Mouse (Mus musculus) spleen, adult 2 months (tissue): ENCODE results near the gene 1110032F04Rik. TPM values are rescaled to one million over a fixed set of nuclear protein-coding genes. Genes with fewer than 3 reads are reported as not detected.

ENCODE experiments used
- DNase-seq, 2 experiments: peaks; one replicate each; pipeline versions ENCODE4 v3.0.0 to v3.0.0-alpha.2; 2012 to 2021; ENCODE audit warnings: low spot score in 2 of 2, low read depth in 1 of 2
- H3K27ac ChIP-seq: fragments of 200-500 bp; 2 replicates; pipeline ENCODE4 v1.5.1; 2012; ENCODE audit warnings: low read length, inconsistent platforms; ENCODE audit not compliant: insufficient read depth
- H3K27me3 ChIP-seq: fragments of 200-500 bp; 2 replicates; pipeline ENCODE4 v1.6.1; 2012; ENCODE audit warnings: mild to moderate bottlenecking, moderate library complexity, low read length, inconsistent platforms; ENCODE audit not compliant: control insufficient read depth, insufficient read depth
- H3K36me3 ChIP-seq: fragments of 200-500 bp; 2 replicates; pipeline ENCODE4 v1.6.1; 2012; ENCODE audit warnings: mild to moderate bottlenecking, low read length, inconsistent platforms; ENCODE audit not compliant: control insufficient read depth, insufficient read depth
- H3K4me1 ChIP-seq: fragments of 200-500 bp; 2 replicates; pipeline ENCODE4 v1.6.1; 2011; ENCODE audit warnings: inconsistent platforms; ENCODE audit not compliant: control insufficient read depth, insufficient read depth, insufficient read length
- H3K4me3 ChIP-seq: fragments of 200-500 bp; 2 replicates; pipeline ENCODE4 v1.5.1; 2011; ENCODE audit warnings: mild to moderate bottlenecking, inconsistent platforms; ENCODE audit not compliant: insufficient read depth, insufficient read length; ENCODE audit errors: extremely low read depth
- CTCF ChIP-seq: fragments of 200-500 bp; IDR thresholded peaks from 2 replicates; pipeline ENCODE4 v1.5.1; 2011; ENCODE audit warnings: mild to moderate bottlenecking, inconsistent platforms; ENCODE audit not compliant: insufficient read depth, insufficient read length, insufficient replicate concordance; ENCODE audit errors: extremely low read depth
- POLR2A ChIP-seq: fragments of 200-500 bp; IDR thresholded peaks from 2 replicates; pipeline ENCODE4 v1.6.1; 2011; ENCODE audit warnings: low read depth, low read length, inconsistent platforms
- WGBS: fragments of 180-500 bp; shearing (Covaris S2); methylation state at CpG from one replicate; pipeline ENCODE4 v1.1.7; 2018; 5-methylcytosine and 5-hydroxymethylcytosine counted together
- polyA plus RNA-seq: library from polyadenylated mRNA; depleted of rRNA; stranded (reverse); fragments of >200 nt; gene quantifications from 2 replicates; pipeline ENCODE4 v1.2.3, GENCODE M21; 2012; rRNA removed

1110032F04Rik gene
- polyA plus RNA-seq, 1 experiment, result 1.8 TPM

GRCm38 (mm10) chr3:68907509-68907908, 38.1 kb downstream of the 1110032F04Rik start:
- DNase-seq, result no peak
- Histone ChIP-seq H3K27me3 (no peaks in the 10 kb centered on the region), H3K36me3 (no peaks in the 10 kb centered on the region), H3K4me3 (no peak overlapping the region), H3K27ac (no peak overlapping the region), H3K4me1 (peaks cover 7% of the 10 kb centered on the region)
- TF ChIP-seq CTCF (no peak), POLR2A (no peak)
- WGBS, result 73% methylated on average over 4 of the region's 4 CpGs

Other genes with a start within 250 kb of the 1110032F04Rik start
- gene Il12a, start 178.9 kb upstream of the 1110032F04Rik start, polyA plus RNA-seq, result 7.3 and 9.8 TPM in 2 replicates
- gene Ift80, start 135.0 kb downstream of the 1110032F04Rik start, polyA plus RNA-seq, result 2.6 and 3.1 TPM in 2 replicates
- 10.8 and 15.6 TPM in 2 replicates for gene Smc4, start 135.2 kb downstream of the 1110032F04Rik start, polyA plus RNA-seq
- 3.7 and 4.4 TPM in 2 replicates for gene Trim59, start 175.2 kb downstream of the 1110032F04Rik start, polyA plus RNA-seq